Mouse (Mus musculus): ENCODE results near the gene Ero1lb.

DNA sequence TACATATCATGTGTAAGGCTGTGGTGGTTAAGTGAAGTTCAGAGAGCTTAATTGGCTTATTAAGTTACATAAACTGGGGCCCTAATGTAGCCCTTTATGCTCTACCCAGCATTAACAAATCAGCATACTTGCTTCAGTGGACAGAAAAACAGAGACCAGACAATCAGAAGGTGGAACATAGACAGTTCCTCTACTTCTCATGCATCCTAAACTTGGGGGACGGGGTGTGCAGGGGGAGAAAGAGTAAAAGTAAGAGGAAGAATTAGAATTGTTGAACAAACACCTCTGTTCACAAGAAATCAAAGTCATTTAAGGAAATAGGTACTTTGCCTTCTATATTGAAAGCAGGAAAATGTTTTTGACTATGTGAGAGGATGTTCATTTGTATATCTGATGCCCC is 2.3 kb downstream of the Ero1lb start:
- no peak for TF ChIP-seq POLR2A (IDR thresholded peaks at IDR 0.05; ENCODE audit: insufficient read depth, low read length)
- TF ChIP-seq EP300 (IDR thresholded peaks at IDR 0.05; ENCODE audit: insufficient read depth, low read depth, low read length), result no peak
- no peak for TF ChIP-seq CTCF (IDR thresholded peaks at IDR 0.05; ENCODE audit: low read depth, low read length)

Measured in ES-Bruce4 (cell line).